Mouse (Mus musculus) activated CD4-positive, CD25-positive, alpha-beta regulatory T cell, adult 4 months (primary cell): ENCODE results near the gene Sorbs1. TPM values are rescaled to one million over a fixed set of nuclear protein-coding genes. Genes with fewer than 3 reads are reported as not detected.

Experiments used
- ATAC-seq: one replicate; pipeline ENCODE4 v1.8.0; 2017
- polyA plus RNA-seq, 2 experiments: library from polyadenylated mRNA; unstranded; fragments of 100-300 nt; shearing (Covaris generic); gene quantifications; one replicate each; pipeline ENCODE4 v1.2.1; 2017

The Sorbs1 gene
- polyA plus RNA-seq, 2 experiments from 2014 or later = 14.0 to 15.7 TPM

DNA sequence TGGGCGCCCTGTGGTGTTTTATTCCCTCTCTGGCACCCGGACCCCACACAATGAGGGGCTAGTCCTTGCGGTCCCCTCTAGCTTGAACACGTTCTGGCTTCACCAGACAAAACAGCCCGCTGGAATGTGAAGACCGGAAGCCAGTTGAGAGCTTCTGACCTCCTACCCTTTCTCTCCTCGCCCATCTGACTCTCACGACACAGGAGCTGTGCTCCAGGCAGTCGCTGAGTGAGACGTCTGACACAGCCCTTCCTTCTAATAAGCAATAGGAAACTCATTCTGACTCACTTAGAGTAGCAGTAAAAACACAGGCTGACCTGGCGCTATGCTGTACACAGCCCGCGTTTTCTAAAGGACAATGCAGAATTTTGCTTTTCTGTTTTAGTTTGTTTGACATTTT lies 259.8 kb downstream of the Sorbs1 start:
- no peak for ATAC-seq

- ATAC-seq = no peak
These were observed 262.5 kb downstream of the Sorbs1 start for GRCm38 (mm10) chr19:40251115-40251514.

- no peak for ATAC-seq
These were observed 264.2 kb downstream of the Sorbs1 start for GRCm38 (mm10) chr19:40249352-40249751.

DNA sequence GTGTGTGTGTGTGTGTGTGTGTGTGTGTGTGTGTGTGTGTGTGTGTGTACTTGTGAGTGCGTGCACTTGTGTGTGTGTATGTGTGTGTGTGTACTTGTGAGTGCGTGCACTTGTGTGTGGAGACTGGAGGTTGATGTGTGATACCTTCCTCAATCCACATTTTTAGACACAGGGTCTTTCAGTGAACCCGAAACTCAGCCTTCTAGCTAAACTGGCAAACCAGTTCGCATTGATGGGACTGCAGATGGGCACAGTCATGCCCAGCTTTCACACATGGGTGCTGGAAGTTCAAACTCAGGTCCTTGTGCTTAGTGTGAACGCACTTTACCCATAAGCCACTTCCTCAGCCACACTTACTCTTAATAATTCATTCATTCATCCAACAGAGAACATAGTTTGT lies 265.1 kb downstream of the Sorbs1 start:
- no peak for ATAC-seq

- no peak for ATAC-seq
These were observed 266.3 kb downstream of the Sorbs1 start for GRCm38 (mm10) chr19:40247268-40247666.

DNA sequence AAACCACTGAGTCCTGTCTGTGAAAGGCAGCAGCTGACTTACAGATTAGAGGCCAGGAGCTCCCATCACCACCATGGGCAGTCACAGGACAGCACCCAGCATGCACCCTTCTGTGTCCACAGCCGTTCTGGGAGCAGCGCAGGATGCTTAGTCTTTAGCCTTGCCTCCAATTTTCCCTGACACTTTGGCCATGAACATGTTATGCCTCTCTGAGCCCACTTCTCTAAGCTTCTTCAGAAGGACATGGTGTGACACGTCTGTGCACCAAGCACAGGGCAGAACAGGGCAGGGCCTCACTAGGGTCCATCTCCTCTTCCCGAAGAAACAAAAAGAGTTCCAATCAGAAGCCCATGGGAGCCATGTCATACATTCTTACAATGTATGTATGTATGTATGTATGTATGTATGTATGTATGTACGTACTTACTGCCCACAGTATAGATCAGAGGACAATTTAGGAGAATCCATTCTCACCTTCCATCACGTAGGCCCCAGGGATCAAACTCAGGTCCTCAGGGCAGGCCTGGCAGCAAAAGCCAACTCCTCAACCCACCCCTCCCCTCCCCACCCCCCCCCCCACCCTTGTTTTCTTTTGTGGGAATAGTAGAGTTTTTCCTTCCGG lies 266.8 kb downstream of the Sorbs1 start:
- ATAC-seq = no peak

Other genes starting within 250 kb of the Sorbs1 start
- 100 to 1,000 TPM; 169 to 193 TPM for gene Pdlim1, start 241.9 kb downstream of the Sorbs1 start, polyA plus RNA-seq
- gene Aldh18a1, start 74.7 kb upstream of the Sorbs1 start, polyA plus RNA-seq = 10 to 100 TPM; 30.9 to 48.7 TPM
- gene Tctn3, start 98.5 kb upstream of the Sorbs1 start, polyA plus RNA-seq = 1 to 10 TPM; 6.5 to 7.2 TPM
- 10 to 100 TPM; 37.7 to 51.7 TPM for gene Entpd1, start 98.6 kb upstream of the Sorbs1 start, polyA plus RNA-seq
- 1 to 10 TPM; 1.0 to 2.2 TPM for gene Cc2d2b, start 235.0 kb upstream of the Sorbs1 start, polyA plus RNA-seq